Mouse (Mus musculus) kidney, adult 8-10 months (tissue): Measurements from ENCODE around the gene Gtpbp3.
A peak's percentile ranks its signal among the peaks of the same experiment; 100 is the strongest.

Source experiments
- DNase-seq, 2 experiments: peaks; one replicate each; pipeline ENCODE4 v3.0.0; 2022

The Gtpbp3 gene

GRCm38 (mm10) chr8:71487691-71488445 is at the start of gene Gtpbp3:
Gene Gtpbp3 (plus strand): TSS chr8:71488103.
- DNase-seq, result peak; percentile 84 to 86

GRCm38 (mm10) chr8:71441404-71441803 is 46.5 kb upstream of the Gtpbp3 start:
- DNase-seq, result peak; percentile 27

DNA sequence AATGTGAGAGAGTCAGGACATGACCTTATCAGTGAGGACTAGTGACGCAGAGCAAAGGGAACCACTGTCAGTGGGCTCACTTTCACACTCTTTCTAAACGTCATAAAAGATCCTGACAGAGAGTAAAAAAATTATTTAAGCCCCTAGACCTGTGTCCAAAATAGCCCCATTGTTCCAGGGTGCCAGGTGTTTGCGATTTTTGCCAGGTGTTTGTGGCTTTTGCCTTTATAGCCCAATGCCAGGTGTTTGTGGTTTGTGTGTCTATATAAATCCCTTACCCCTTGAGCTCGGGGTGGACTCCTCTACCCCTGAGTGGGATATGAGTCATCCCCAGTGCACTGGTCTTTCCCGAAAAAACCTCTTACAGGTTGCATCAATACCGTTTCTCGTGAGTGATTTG is 42.8 kb upstream of the Gtpbp3 start:
- DNase-seq, result no peak

- no peak for DNase-seq
These were observed 36.6 kb upstream of the Gtpbp3 start for GRCm38 (mm10) chr8:71451337-71451736.

DNA sequence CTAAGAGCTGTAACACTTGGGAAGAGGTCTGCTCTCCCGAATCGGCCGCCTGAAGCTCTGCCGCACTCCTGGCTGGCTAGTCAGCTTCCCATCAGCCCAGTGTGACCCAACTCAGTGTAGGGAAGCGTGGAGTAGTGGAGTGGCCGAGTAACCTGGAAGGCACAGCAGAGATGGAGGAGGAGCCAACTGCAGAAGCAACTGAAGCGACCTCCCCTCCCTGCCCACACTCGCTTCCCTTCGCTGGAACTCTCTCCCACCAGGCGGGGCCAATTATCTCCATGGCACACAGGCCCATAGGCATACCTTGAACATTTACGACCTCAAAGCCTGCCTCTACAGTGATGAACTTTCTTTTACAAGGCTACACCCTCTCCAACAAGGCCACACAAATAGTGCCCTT is 36.1 kb upstream of the Gtpbp3 start:
- DNase-seq, result no peak

DNA sequence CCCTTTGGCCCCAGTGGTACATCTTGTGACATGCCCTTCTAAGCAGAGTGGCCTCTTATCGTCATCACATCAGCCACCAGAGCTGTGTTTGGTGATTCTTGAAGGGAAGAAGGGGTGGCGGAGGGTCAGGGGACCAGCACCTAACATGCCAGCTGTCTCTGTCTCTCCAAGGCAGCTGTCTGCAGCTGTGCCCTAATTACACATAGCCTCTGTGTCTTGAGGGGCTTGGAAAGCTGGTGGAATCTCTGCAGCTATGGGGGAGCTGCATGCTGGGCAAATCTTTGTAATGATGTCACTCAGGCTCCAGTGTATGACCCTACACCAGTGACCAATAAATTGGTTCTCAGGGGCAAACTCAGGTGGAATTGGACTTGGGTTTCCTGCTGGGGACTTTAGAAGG is 35.2 kb upstream of the Gtpbp3 start:
- no peak for DNase-seq

DNA sequence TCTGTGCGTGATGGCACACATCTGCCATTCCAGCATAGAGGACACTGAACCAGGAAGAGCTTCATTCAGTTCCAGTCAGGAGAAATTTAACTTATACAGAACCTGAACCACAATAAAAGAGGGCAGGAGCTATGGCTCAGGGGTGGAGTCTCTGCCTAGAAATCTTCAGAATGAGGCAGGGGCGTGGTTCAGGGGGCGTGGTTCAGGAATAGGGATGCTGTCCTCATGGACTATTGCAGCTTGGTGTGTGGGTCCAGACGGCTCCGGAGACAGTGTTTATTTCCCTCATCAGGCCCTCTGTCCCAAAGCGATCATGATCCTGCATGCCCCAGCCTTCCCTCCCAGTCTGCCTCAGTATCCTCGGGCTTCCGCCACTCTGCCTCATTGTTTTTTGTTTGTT is 33.2 kb upstream of the Gtpbp3 start:
- no peak for DNase-seq

- no peak for DNase-seq
These were observed 31.0 kb upstream of the Gtpbp3 start for GRCm38 (mm10) chr8:71456906-71457305.

DNA sequence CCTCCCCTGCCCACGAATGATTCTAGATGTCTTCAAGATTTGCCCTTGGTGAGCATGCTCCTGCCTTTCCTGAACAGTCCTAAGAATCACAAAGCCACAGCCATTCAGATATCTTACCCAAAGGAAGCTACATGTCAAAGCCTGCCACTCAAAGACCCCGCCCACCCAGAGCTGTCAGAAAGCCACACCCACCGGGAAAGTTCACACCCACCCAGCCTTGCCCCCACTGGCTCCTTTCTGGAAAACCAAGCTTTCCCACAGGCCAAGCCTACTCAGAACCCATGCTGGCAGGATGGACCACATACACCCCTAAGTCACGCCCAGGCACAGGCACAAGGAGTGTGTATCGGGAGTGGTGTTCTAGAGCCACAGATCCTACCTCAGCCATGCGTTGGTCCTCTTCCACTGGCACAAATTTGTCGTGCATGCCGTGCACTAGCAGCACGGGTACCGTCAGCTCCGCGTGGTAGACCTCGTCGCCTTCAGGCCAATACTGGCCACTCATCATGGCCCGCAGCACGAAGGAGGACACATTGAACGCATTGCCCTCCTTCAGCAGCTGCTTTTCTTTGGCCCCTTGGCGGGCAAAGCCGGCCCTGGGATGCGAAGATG is 30.1 kb upstream of the Gtpbp3 start:
- no peak for DNase-seq

DNA sequence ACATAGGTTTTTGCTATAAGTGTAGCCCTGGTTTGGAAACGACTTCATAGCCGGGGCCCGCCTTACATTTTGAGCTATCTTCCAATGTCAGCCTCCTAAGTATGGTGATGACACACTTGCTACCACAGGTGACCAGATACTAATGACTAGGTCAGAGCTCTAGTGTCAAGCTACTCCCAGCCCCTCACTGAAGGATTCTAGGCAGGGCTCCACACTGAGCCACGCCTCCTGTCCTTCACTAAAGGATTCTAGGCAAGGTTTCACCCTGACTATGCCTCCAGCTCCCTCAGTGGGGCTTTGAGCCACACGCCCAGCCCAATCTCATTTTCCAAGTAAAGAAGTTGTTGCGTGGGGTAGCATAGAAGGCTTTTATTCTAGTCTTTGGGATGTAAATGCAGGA is 27.2 kb upstream of the Gtpbp3 start:
- no peak for DNase-seq

DNA sequence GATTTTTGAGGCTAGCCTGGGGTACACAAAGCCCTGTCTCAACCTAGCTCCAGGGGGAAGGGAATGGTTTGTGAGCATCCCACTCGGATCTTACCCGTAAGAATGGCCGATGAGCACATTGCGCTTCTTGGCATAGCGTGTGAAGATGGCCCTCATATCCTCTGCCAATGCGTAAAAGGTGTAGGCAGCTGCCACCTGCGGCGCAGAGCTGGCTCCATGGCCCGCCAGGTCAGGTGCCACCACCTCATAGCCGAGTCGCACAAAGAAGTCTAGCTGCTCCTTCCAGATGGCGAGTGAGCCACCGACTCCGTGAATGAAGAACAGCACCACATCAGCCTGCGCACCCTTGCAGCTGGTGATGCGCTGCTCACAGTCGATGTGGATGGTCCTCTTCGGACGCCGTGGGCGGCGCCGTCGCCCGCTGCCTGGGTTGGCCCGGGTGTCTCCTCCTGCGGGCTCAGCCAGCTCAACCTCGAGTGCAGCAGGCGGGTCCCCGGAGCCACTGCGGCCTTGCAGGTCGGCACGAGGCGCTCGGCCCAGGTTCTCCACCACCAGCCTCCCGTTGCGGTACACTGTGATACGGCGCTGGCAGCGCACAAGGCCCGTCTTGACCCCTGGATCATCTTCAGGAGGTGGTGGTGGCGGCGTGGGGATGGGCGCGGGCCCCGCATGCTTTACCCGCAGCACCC is 26.6 kb upstream of the Gtpbp3 start:
- no peak for DNase-seq

DNA sequence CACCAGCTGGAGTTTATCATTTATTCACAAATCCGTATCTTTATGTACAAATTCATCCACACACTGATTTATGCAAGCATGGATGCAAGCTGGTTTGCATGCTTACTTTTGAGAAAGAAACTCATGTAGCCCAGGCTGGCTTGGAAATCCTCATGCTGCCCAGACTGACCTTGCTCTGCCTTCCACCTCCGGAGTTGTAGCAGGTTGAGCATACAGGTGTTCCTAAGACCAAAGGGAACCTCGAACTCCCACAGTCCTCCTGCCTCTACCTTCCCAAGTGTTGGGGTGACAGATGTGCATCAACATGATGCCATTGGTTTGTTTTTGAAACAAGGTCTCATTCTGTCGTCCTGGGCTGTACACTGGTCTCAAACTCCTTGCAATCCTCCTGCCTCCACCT is 25.7 kb upstream of the Gtpbp3 start:
- DNase-seq, result no peak

DNA sequence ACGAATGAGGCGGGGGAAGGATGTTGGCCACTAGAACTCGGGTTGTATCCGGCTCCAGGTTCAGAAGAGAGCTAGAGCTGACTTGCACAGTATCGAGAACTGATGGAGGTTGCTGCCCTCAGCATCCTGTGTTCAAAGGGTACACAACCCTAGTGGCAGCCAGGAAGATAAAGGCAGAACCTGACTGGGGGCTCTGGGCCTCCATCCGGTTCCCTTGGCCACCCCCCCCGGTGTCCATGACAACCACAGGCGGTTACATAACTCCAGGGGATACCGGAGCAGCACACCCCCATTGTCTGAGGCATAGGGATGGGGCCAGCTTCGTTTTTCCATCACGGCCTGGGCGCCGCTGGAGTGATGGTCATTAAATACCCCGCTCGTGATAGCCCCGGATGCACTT is 25.1 kb upstream of the Gtpbp3 start:
- no peak for DNase-seq

- DNase-seq, result peak; percentile 96 to 98
These were observed 24.5 kb upstream of the Gtpbp3 start, which contains the start of gene Abhd8 for GRCm38 (mm10) chr8:71463188-71464033. Gene Abhd8 (minus strand): TSS chr8:71463655.

DNA sequence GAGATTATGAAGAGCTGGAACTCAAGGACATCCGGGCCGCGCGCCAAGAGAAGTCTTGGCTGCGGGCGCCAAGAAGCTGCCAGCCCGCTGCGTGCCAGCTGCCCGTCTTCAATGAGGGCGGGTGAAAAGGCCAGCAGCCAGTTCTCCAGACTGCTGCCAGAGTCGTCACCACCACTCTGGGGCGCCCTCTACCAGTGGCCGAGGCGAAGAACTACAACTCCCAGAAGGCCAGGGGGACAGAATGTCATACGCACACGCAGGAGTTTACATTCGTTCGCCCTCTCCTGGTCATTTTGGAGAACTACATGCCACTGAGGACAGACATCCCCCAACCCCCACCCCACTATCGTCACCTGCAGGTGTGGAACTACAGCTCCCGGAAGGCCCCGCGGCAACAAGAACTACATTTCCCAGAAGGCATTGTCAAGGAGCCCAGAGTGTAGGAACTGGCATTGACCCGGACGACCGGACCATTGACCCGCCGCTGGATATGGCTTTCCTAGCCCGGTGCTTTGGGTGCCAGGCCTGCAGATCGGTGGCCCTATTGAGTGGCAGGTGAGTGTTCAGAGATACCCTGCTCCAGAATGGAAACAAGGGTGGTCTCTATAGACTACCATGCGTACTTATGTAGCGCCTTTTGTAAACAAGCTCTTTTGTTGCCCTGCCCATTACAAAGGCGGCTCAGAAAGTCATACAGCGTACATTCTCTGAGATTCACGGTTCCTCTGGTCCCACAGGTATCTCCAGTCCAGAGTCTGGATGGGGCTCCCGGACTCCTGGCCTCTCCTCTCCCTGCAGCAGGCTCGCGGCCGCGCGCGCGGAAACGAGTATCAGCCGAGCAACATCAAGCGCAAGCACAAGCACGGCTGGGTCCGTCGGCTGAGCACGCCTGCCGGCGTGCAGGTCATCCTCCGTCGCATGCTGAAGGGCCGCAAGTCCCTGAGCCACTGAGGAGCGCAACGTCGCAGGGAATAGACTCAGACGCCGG is 23.1 kb upstream of the Gtpbp3 start, which contains the start of gene Mrpl34:
TSS of gene Mrpl34 (plus strand) at position 447 of the 988 bp plus-strand sequence.
- DNase-seq, result peak; percentile 99

GRCm38 (mm10) chr8:71465733-71466132 is 22.2 kb upstream of the Gtpbp3 start:
- DNase-seq, result no peak

DNA sequence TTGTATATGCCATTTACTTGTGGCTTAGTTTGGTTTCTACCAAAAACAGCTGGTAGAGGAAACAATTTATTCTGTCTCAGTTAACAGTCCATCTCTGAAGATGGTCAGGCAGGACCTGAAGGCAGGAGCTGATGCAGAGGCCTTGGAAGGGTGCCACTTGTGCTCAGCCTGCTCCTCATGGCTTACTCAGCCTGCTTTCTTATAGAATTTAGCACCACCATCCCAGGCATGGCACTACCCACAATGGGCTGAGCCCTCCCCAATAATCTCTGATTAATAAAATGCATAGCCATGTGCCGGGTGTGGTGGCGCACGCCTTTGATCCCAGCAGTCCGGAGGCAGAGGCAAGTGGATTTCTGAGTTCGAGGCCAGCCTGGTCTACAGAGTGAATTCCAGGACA is 21.7 kb upstream of the Gtpbp3 start:
- DNase-seq, result no peak

- DNase-seq, result no peak
These were observed 20.7 kb upstream of the Gtpbp3 start for GRCm38 (mm10) chr8:71467201-71467600.

DNA sequence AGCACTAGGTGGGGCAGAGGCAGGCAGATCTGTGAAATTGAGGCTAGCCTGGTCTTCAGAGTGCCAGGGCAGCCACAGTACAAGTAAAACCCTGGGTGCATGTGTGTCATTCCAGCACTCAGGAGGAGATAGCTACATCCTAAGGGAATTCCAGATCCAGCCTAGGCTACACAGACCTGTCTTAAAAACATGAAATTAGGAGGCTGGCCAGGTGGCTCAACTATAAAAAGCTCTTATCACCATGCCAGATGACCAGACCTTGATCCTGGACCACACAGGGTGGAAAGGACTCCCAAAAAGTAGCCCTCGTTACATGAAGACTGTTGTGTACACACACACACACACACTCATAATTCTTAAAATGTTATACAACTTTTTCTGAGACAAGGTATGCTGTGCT is 19.9 kb upstream of the Gtpbp3 start:
- no peak for DNase-seq

DNA sequence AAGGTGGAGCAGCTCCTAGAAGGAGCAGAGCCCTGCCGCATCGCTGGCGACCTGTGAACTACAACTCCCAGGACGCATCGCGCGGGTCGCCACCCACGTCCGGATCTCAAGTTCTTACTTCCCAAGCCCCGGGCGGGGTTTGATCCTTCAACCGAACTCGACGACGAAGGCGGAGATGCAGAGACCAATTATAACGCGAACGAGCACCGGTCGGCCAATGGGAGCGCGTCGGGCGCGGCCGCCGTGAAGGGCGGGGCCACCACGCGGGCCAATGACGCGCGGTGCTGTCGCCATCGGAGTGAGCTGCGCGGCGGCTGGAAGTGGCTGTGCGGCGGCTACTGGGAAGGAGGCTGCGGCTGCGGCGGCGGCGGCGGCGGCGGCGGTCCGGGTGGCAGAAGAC is 19.0 kb upstream of the Gtpbp3 start, which contains the start of gene Dda1:
TSS of gene Dda1 (plus strand) at position 284 of the 400 bp plus-strand sequence.
- peak; percentile 99 for DNase-seq

- DNase-seq, result peak in 1 of 2 experiments; percentile 51
These were observed 18.5 kb upstream of the Gtpbp3 start for GRCm38 (mm10) chr8:71469411-71469810.
